Mouse (Mus musculus) macrophage (primary cell): ENCODE measurements around the gene Irx2. TPM values are rescaled to one million over a fixed set of nuclear protein-coding genes. Genes with fewer than 3 reads are reported as not detected.

Source experiments
- H3K27ac ChIP-seq: fragments of 350-480 bp; formaldehyde crosslinking; 2 replicates; pipeline ENCODE4 v1.9.0; 2021
- H3K36me3 ChIP-seq: fragments of 350-480 bp; formaldehyde crosslinking; 2 replicates; pipeline ENCODE4 v1.9.0; 2021; ENCODE audit errors: inconsistent target
- H3K4me3 ChIP-seq: fragments of 350-480 bp; formaldehyde crosslinking; 2 replicates; pipeline ENCODE4 v1.9.0; 2021; ENCODE audit errors: inconsistent target
- H3K79me2 ChIP-seq: fragments of 350-480 bp; formaldehyde crosslinking; 2 replicates; pipeline ENCODE4 v1.9.0; 2021; ENCODE audit errors: inconsistent target
- WGBS: methylation state at CpG from one replicate; pipeline ENCODE4 v1.1.7; 2026; ENCODE audit warnings: inconsistent platforms; ENCODE audit not compliant: missing documents; 5-methylcytosine and 5-hydroxymethylcytosine counted together
- polyA plus RNA-seq: library from polyadenylated mRNA; stranded (reverse); fragments of 250-400 nt; gene quantifications from 3 replicates; pipeline ENCODE4 v1.2.4, GENCODE M21; 2018; ENCODE audit warnings: inconsistent platforms

The Irx2 gene
- polyA plus RNA-seq, 1 experiment from 2014 or later = not detected

DNA sequence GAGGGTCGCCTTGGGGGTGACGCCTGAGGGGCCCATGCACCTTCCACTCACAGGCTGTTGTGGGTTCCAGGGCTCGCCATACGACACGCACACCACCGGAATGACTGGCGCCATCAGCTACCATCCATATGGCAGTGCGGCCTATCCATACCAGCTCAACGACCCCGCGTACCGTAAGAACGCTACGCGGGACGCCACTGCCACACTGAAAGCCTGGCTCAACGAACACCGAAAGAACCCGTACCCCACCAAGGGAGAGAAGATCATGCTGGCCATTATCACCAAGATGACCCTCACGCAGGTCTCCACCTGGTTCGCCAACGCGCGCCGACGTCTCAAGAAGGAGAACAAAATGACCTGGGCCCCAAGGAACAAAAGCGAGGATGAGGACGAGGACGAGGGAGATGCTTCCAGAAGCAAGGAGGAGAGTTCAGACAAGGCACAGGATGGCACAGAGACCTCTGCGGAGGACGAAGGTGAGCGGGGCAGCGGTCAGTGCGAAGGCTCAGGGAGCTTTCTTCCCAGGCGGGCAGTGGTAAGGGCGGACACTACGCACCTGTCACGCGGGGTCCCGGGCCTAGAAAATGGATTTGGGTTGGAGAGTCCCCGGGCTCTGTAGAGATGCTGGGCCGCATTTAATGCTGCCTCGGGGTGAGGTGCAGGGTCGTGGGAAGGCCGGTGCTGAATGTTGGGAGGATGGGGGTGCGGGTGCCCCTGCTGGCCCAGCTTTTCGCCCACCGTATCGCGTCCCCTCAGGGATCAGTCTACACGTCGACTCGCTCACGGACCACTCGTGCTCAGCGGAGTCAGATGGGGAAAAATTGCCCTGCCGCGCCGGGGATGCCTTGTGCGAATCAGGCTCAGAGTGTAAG is 2.1 kb downstream of the Irx2 start:
- H3K79me2 ChIP-seq = no peaks in the 10 kb centered on the region
- H3K36me3 ChIP-seq = no peaks in the 10 kb centered on the region
- WGBS = 10% methylated on average over 60 of the region's 60 CpGs
- no peak overlapping the region for H3K4me3 ChIP-seq
- no peak overlapping the region for H3K27ac ChIP-seq

DNA sequence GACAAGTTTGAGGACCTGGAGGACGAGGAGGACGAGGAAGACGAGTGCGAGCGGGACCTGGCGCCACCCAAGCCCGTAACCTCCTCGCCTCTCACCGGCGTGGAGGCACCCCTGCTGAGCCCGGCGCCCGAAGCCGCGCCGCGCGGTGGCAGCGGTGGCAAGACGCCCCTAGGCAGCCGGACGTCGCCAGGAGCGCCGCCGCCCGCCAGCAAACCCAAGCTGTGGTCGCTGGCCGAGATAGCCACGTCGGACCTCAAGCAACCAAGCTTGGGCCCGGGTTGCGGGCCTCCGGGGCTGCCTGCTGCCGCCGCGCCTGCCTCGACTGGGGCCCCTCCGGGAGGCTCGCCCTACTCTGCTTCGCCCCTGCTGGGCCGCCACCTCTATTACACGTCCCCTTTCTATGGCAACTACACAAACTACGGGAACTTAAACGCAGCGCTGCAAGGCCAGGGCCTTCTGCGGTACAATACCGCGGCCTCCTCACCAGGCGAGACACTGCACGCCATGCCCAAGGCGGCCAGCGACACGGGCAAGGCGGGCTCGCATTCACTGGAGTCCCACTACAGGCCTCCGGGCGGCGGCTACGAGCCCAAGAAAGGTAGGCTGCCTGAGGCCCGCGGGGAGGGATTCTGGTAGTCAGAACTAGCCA is 2.9 kb downstream of the Irx2 start:
- H3K36me3 ChIP-seq = no peaks in the 10 kb centered on the region
- H3K79me2 ChIP-seq = no peaks in the 10 kb centered on the region
- WGBS = 6% methylated on average over 62 of the region's 62 CpGs
- H3K4me3 ChIP-seq = no peak overlapping the region
- no peak overlapping the region for H3K27ac ChIP-seq

DNA sequence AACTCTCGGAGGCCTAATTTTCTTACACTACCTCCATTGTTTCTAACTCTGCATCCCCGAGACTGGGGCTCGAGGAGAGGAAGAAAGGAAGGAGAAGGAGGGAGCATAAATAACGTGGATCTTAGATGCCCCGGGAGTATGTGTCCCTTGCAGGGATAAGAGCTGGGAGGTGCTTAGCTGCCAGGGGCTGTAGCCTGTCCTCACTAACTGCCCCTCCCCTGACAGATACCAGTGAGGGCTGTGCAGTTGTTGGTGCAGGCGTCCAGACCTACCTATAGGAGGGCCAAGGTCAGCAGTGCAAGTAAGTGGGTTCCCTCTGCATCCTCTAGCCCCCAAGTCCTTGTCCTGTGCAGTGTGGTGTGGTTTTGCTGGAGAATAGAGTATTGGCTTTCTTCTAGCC is 3.7 kb downstream of the Irx2 start:
- Histone ChIP-seq H3K79me2 (no peaks in the 10 kb centered on the region), H3K27ac (no peak overlapping the region), H3K4me3 (no peak overlapping the region), H3K36me3 (no peaks in the 10 kb centered on the region)
- 17% methylated on average over 6 of the region's 6 CpGs for WGBS

GRCm38 (mm10) chr13:72633097-72633496 is 4.5 kb downstream of the Irx2 start:
- H3K27ac ChIP-seq = no peak overlapping the region
- H3K79me2 ChIP-seq = no peaks in the 10 kb centered on the region
- no peak overlapping the region for H3K4me3 ChIP-seq
- H3K36me3 ChIP-seq = no peaks in the 10 kb centered on the region
- WGBS = 21% methylated on average over 2 of the region's 2 CpGs

- 18% methylated on average over 7 of the region's 7 CpGs for WGBS
- H3K4me3 ChIP-seq = no peak overlapping the region
Observed at GRCm38 (mm10) chr13:72634752-72635315, 6.2 kb downstream of the Irx2 start.

GRCm38 (mm10) chr13:72636331-72636851 is 7.8 kb downstream of the Irx2 start:
- Histone ChIP-seq H3K79me2 (no peaks in the 10 kb centered on the region), H3K4me3 (no peak overlapping the region), H3K27ac (no peak overlapping the region), H3K36me3 (no peaks in the 10 kb centered on the region)
- WGBS = 13% methylated on average over 20 of the region's 20 CpGs

More at GRCm38 (mm10) chr13:72634752-72635315, 6.2 kb downstream of the Irx2 start:
- Histone ChIP-seq H3K36me3 (no peaks in the 10 kb centered on the region), H3K27ac (no peak overlapping the region), H3K79me2 (no peaks in the 10 kb centered on the region)

- Histone ChIP-seq H3K4me3 (no peak overlapping the region), H3K79me2 (no peaks in the 10 kb centered on the region), H3K36me3 (no peaks in the 10 kb centered on the region), H3K27ac (no peak overlapping the region)
- 17% methylated on average over 3 of the region's 3 CpGs for WGBS
Observed at GRCm38 (mm10) chr13:72637536-72637935, 8.9 kb downstream of the Irx2 start.

- H3K36me3 ChIP-seq = no peaks in the 10 kb centered on the region
- WGBS = 5% methylated on average over 24 of the region's 26 CpGs
- H3K79me2 ChIP-seq = no peaks in the 10 kb centered on the region
- no peak overlapping the region for H3K4me3 ChIP-seq
- H3K27ac ChIP-seq = no peak overlapping the region
Observed at GRCm38 (mm10) chr13:72638401-72639130, 9.9 kb downstream of the Irx2 start.

DNA sequence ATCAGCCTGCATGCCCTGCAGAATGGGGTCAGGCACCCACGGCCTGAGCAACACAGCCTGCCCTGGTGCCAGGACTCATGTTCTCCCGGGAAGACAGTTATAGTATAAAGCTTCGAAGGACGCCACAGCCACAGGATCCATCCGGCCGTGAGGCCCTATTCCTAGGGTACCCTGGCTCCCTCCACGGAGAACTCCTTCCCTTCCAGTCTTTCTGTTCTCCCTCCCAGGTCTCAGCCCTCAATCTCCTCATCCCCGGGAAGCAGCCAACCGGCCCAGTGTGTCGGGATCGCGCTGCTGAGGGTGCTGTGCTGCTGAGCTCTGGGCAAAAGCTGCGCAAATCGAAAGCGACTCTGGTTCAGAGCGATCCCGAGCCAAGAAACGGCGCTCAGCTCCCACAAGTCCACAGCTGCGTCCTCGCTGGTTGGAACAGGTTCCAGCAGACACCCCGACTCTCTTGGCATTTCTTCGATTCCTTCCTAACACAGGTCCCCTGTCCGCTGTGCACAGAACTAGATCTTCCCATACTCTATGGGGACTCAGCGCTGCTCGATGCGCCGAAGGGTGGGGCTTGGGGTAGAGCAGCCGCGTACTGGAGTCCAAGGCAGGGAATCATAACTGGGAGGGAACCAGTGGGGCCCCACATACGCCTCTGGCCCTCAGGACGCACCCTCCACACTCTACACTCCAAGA is 11.0 kb downstream of the Irx2 start:
- Histone ChIP-seq H3K27ac (no peak overlapping the region), H3K36me3 (no peaks in the 10 kb centered on the region), H3K79me2 (no peaks in the 10 kb centered on the region), H3K4me3 (peak overlapping the region; percentile 20)
- WGBS = 3% methylated on average over 32 of the region's 32 CpGs

GRCm38 (mm10) chr13:72640131-72640521 is 11.5 kb downstream of the Irx2 start:
- no peaks in the 10 kb centered on the region for H3K36me3 ChIP-seq
- no peaks in the 10 kb centered on the region for H3K79me2 ChIP-seq
- H3K4me3 ChIP-seq = peak overlapping the region; percentile 20; the same call in 1 of the 2 replicates
- WGBS = 6% methylated on average over 11 of the region's 11 CpGs
- H3K27ac ChIP-seq = no peak overlapping the region

- no peaks in the 10 kb centered on the region for H3K36me3 ChIP-seq
- H3K4me3 ChIP-seq = no peak overlapping the region
- 23% methylated on average over 1 of the region's 1 CpGs for WGBS
Observed at GRCm38 (mm10) chr13:72656447-72656846, 27.8 kb downstream of the Irx2 start.

GRCm38 (mm10) chr13:72675826-72676225 is 47.2 kb downstream of the Irx2 start:
- Histone ChIP-seq H3K27ac (no peak overlapping the region), H3K4me3 (no peak overlapping the region), H3K36me3 (no peaks in the 10 kb centered on the region), H3K79me2 (no peaks in the 10 kb centered on the region)
- WGBS = 91% methylated on average over 1 of the region's 1 CpGs

More at GRCm38 (mm10) chr13:72656447-72656846, 27.8 kb downstream of the Irx2 start:
- Histone ChIP-seq H3K27ac (no peak overlapping the region), H3K79me2 (no peaks in the 10 kb centered on the region)
